Mouse (Mus musculus) liver, embryonic 14.5 days (tissue): Measurements from ENCODE around the gene Gm867.
A peak's percentile ranks its signal among the peaks of the same experiment; 100 is the strongest.

Experiments
- CTCF ChIP-seq: IDR thresholded peaks from 2 replicates; pipeline ENCODE4 v1.5.1; 2016; ENCODE audit warnings: antibody characterized with exemption, low read depth, control low read depth
- EP300 ChIP-seq: IDR thresholded peaks from 2 replicates; pipeline ENCODE4 v1.6.1; 2016; ENCODE audit warnings: antibody characterized with exemption, low read depth

- 0 out of 2 replicates have a peak, but pooled peaks have one; percentile 3 for TF ChIP-seq CTCF
- no peak for TF ChIP-seq EP300
Measured at GRCm38 (mm10) chr10:75940520-75940919, at the start of gene Gm867.
